Mouse (Mus musculus) hindbrain, postnatal 0 days (tissue): ENCODE data around the gene Hnrnpul1. TPM values are rescaled to one million over a fixed set of nuclear protein-coding genes. Genes with fewer than 3 reads are reported as not detected.
"Not testable (repeated sequence)": the region's sequence is repeated elsewhere in the genome, so short reads cannot be mapped to it uniquely, and the experiment has no call there.

ENCODE experiments used
- ATAC-seq: fragments of 200-750 bp; cut with Nextera tagmentation; 2 replicates; pipeline ENCODE4 v1.8.0; 2017; ENCODE audit warnings: mild to moderate bottlenecking, moderate TSS enrichment, moderate library complexity
- DNase-seq: peaks from one replicate; pipeline ENCODE4 v3.0.0-alpha.2; 2015; ENCODE audit warnings: low spot score
- H3K27ac ChIP-seq: fragments of 300-500 bp; sonication (generic); 2 replicates; pipeline ENCODE4 v1.5.1; 2014; ENCODE audit warnings: mild to moderate bottlenecking
- H3K27me3 ChIP-seq: fragments of 300-500 bp; sonication (generic); 2 replicates; pipeline ENCODE4 v1.6.1; 2014; ENCODE audit warnings: low read length, mixed read lengths; ENCODE audit not compliant: insufficient read depth
- H3K36me3 ChIP-seq: fragments of 300-500 bp; sonication (generic); 2 replicates; pipeline ENCODE4 v1.6.1; 2014; ENCODE audit warnings: low read length, mixed read lengths; ENCODE audit not compliant: insufficient read depth
- H3K4me1 ChIP-seq: fragments of 300-500 bp; sonication (generic); 2 replicates; pipeline ENCODE4 v1.6.1; 2014; ENCODE audit warnings: antibody characterized with exemption, low read length, mixed read lengths; ENCODE audit not compliant: insufficient read depth
- H3K4me2 ChIP-seq: fragments of 300-500 bp; sonication (generic); 2 replicates; pipeline ENCODE4 v1.6.1; 2014; ENCODE audit warnings: low read depth, mild to moderate bottlenecking, low read length, moderate library complexity, mixed read lengths
- H3K4me3 ChIP-seq: fragments of 300-500 bp; sonication (generic); 2 replicates; pipeline ENCODE4 v1.5.1; 2014; ENCODE audit warnings: low read length
- H3K9ac ChIP-seq: fragments of 300-500 bp; sonication (generic); replicated peaks from 2 replicates; pipeline ENCODE4 v1.6.1; 2014; ENCODE audit warnings: mild to moderate bottlenecking, low read length, moderate library complexity, mixed read lengths
- H3K9me3 ChIP-seq: fragments of 300-500 bp; sonication (generic); 2 replicates; pipeline ENCODE4 v1.6.1; 2016; ENCODE audit warnings: low read length, mixed read lengths
- CTCF ChIP-seq: IDR thresholded peaks from 2 replicates; pipeline ENCODE4 v1.5.1; 2016; ENCODE audit warnings: antibody characterized with exemption, control low read depth, low read depth
- WGBS: fragments of 180-500 bp; shearing (Covaris S2); extraction: QIAGEN DNeasy Blood & Tissue Kit; methylation state at CpG from one replicate; pipeline ENCODE4 v1.1.7; 2014; 5-methylcytosine and 5-hydroxymethylcytosine counted together
- polyA plus RNA-seq: library from polyadenylated mRNA; unstranded; fragments of >200 nt; fragmentation: Nextera tagmentation; extraction: Ambion mirVana; gene quantifications from 2 replicates; pipeline ENCODE4 v1.2.1, GENCODE M21; 2015
- total RNA-seq: library from RNA; depleted of rRNA; stranded (reverse); fragments of >200 nt; gene quantifications from 2 replicates; pipeline ENCODE4 v1.2.3, GENCODE M21; 2014

The Hnrnpul1 gene
- total and polyA plus RNA-seq, 2 experiments from 2014 or later: 44.6 to 116 TPM

DNA sequence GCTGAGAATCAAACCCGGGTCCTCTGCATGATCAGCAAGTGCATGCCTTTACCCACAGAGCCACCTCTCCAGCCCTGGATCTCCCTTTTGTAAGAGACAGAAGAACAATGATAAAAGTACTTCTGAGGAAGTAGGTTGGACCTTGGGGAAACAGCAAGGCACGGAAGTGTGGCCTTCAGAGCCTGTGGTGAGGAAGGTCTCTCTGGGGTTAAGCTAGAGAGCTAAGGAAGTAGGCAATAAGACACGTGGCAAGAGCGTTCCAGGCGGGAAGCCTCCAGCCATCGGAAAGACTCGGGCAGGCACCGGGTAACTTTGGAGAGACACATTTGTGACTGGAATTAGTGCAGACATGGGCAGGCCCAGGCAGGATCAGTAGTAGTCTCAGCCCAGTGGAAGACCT, 40.2 kb upstream of the Hnrnpul1 start:
- no peak overlapping the region for H3K27ac ChIP-seq
- H3K36me3 ChIP-seq: no peaks in the 10 kb centered on the region
- no peak overlapping the region for H3K4me2 ChIP-seq
- no peak overlapping the region for H3K9ac ChIP-seq
- ATAC-seq (no peak), DNase-seq (no peak)
- WGBS: 84% methylated on average over 8 of the region's 8 CpGs
- no peak overlapping the region for H3K4me3 ChIP-seq
- no peaks in the 10 kb centered on the region for H3K27me3 ChIP-seq
- no peaks in the 10 kb centered on the region for H3K9me3 ChIP-seq
- TF ChIP-seq CTCF: no peak
- no peaks in the 10 kb centered on the region for H3K4me1 ChIP-seq

DNA sequence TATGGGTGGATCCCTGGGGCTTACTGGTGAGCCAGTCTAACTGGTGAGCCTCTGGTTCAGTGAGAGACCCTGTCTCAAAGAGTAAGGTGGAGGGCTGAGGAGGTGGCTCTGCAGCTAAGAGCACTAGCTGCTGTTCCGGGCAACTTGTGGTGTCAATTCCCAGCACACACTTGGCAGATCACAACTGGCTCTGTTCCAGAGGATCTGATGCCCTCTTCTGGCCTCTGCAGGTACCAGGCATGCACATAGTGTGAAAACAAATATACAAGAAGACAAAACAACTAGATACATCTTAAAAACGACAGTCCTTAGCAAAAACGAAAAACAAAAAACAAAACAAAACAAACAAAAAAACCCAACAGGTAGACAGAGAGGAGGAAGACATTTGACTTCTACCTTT, 39.1 kb upstream of the Hnrnpul1 start:
- H3K9ac ChIP-seq: no peak overlapping the region
- H3K4me1 ChIP-seq: no peaks in the 10 kb centered on the region
- ATAC-seq (no peak), DNase-seq (no peak)
- TF ChIP-seq CTCF: peak; percentile 3; the same call in 1 of the 2 replicates
- no peaks in the 10 kb centered on the region for H3K27me3 ChIP-seq
- WGBS: 61% methylated on average over 3 of the region's 3 CpGs
- H3K4me3 ChIP-seq: no peak overlapping the region
- no peaks in the 10 kb centered on the region for H3K36me3 ChIP-seq
- no peak overlapping the region for H3K4me2 ChIP-seq
- H3K9me3 ChIP-seq: no peaks in the 10 kb centered on the region
- H3K27ac ChIP-seq: no peak overlapping the region

DNA sequence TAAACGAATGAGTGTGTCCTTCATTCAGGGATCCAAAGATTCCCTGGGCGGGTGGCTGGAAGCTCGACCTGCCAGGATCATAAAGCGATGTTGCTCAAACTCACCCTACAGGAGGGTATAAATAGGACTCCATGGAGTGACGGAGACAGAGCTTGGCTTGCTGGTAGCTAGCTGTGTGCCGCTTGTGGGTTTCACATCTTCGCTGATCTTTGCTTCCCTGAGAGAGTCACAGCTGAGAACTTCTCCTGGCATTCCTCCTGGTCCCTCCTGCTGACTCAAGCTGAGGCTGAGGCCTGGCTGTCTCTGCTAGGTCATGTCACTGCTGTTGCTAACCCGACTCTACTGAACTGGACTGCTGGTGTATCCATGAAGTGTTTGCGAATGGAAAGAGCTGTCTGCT, 38.4 kb upstream of the Hnrnpul1 start:
- not testable (repeated sequence) for H3K4me1 ChIP-seq, DNase-seq, H3K27me3 ChIP-seq, ATAC-seq, H3K9me3 ChIP-seq, H3K27ac ChIP-seq, H3K36me3 ChIP-seq, H3K9ac ChIP-seq, H3K4me2 ChIP-seq, H3K4me3 ChIP-seq
- whole genome bisulfite sequencing: 72% methylated on average over 9 of the region's 9 CpGs

DNA sequence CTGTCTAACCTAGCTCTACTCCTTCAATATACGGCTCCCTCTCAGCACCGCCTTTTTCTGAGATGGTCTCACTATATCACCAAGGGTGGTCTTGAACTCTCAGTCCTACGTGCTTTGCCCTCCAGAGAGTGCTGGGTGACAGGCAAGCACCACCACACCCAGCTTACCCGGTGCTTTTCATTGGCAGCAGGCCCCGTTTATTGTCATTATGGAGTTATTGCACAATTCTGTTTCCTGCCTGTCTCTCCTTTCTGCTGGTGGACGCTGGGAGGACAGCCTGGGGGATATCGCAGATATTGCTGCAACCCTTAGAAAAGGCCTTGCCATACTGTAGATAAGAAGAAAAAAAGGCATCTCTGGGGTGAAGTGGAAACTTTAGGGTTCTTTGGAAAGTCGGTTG, 36.1 kb upstream of the Hnrnpul1 start:
- TF ChIP-seq CTCF: no peak
- Histone ChIP-seq H3K27ac (no peak overlapping the region), H3K36me3 (no peaks in the 10 kb centered on the region), H3K27me3 (no peaks in the 10 kb centered on the region), H3K4me3 (no peak overlapping the region), H3K4me2 (no peak overlapping the region), H3K4me1 (peaks cover 3% of the 10 kb centered on the region; the same call in 1 of the 2 replicates), H3K9ac (no peak overlapping the region), H3K9me3 (no peaks in the 10 kb centered on the region)
- WGBS: 71% methylated on average over 8 of the region's 8 CpGs
- ATAC-seq (no peak), DNase-seq (no peak)

DNA sequence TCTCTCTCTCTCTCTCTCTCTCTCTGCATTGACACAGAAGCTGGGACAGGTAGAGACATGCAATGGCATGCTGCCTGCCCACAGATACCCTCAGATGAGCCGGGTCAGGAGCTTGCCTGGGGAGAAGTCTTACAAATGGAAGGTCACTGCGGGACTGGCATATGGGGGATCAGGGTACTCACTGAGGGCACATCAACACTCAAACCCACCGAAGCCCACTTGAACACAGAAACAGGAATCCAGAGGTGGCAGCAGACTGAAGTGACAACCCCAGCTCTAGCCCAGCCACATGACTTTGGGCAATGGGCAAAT, 34.5 kb upstream of the Hnrnpul1 start:
- H3K4me2 ChIP-seq: peak overlapping the region; percentile 72

DNA sequence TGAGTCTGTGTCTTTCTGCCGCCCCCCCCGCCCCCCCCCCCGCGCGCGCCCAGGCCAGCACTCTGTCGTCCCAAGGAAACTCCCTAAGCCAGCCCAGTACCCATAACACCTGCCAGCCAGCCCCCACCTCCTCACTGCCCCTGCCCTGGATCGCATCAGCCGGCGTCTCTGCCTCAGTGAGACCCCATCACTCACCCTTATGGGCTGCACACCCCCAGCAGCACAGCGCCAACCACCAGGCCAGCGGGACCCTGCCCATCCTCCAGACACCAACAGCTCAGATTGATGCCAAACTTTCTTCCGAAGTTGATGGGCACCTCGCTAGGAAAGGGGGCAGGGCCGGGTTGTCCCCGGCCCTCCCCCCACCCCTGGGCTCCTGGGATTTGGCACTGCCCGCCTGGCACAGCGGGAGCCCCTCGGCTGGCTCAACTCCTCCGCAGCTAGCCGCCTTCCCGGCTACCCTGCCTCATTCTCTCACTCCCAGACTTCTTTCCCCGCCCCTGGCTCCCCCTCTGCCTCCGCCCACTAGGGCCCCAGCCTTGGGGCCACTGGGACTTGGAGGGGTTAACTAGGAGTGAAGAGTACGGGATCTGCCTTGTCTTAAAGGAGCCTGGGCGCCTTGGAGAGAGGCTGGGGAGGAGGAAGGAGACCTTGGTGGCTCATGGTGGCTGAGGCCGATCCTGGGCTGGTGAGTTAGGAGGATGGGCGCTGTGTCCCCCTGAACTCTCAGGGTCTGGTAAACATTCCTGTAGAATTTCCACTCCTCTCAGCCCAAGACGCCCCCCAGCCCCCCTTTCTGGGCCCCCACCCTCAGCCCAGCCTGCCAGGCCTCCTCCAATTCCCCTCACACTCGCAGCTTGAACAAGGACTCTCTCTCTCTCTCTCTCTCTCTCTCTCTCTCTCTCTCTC, 33.9 kb upstream of the Hnrnpul1 start, which contains the start of gene Axl:
Gene Axl (minus strand): TSS at position 486 of the 909 bp plus-strand sequence.
- Histone ChIP-seq H3K4me3 (peak within 1 kb of the TSS; percentile 37), H3K36me3 (no peaks in the 10 kb centered on the region), H3K4me2 (peak within 1 kb of the TSS; percentile 72), H3K9ac (peak within 1 kb of the TSS; percentile 21), H3K4me1 (peaks cover 3% of the 10 kb centered on the region; the same call in 1 of the 2 replicates), H3K27ac (peak within 1 kb of the TSS; percentile 62), H3K27me3 (no peaks in the 10 kb centered on the region), H3K9me3 (no peaks in the 10 kb centered on the region)
- WGBS: 2% methylated on average over 23 of the region's 30 CpGs
- TF ChIP-seq CTCF: no peak
- ATAC-seq (peak; percentile 86), DNase-seq (peak; percentile 75)

More for the DNA sequence above, 34.5 kb upstream of the Hnrnpul1 start:
- Histone ChIP-seq H3K4me1 (peaks cover 3% of the 10 kb centered on the region; the same call in 1 of the 2 replicates), H3K9ac (no peak overlapping the region), H3K36me3 (no peaks in the 10 kb centered on the region), H3K4me3 (no peak overlapping the region), H3K9me3 (no peaks in the 10 kb centered on the region), H3K27ac (no peak overlapping the region), H3K27me3 (no peaks in the 10 kb centered on the region)
- ATAC-seq (no peak), DNase-seq (no peak)
- no peak for TF ChIP-seq CTCF
- WGBS: 15% methylated on average over 3 of the region's 3 CpGs
